Mouse (Mus musculus): ENCODE measurements at regions not wholly inside any gene's neighbourhood (a gene's known extent, or its start where the extent isn't known, plus 50 kb on each side); places are given as distances from the start of the nearest gene placed in this dataset.

DNA sequence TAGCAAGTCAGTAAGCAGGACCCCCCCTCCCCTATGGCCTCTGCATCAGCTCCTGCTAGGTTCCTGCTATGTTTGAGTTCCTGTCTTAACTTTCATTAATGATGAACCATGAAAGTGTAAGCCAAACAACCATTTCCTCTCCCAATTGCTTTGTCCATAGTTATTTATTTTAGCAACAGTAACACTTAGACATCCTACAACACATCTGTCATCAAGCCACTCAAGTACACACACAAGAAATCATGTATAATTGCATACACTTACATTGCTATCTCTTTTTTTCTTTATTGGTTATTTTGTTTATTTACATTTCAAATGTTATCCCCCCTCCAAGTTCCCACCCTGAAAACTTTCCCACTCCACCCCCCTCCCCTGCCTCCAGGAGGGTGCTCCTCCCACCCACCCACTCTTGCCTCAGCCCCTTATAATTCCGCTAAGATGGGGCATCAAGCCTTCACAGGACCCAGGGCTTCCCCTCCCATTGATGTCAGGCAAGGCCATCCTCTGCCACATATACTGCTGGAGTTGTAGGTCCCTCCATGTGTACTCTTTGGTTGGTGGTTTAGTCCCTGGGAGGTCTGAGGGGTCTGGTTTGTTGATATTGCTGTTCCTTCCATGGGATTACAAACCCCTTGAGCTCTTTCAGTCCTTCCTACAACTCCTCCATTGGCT lies 310.9 kb upstream of the Ccnh start:
- in situ Hi-C loops (cut with MboI; ENCODE audit: low pct_unique_long_range_greater_than_20kb in 1 of 2, low sequenced_read_pairs in 2 of 2, unreplicated experiment in 1 of 2): no loop called here

DNA sequence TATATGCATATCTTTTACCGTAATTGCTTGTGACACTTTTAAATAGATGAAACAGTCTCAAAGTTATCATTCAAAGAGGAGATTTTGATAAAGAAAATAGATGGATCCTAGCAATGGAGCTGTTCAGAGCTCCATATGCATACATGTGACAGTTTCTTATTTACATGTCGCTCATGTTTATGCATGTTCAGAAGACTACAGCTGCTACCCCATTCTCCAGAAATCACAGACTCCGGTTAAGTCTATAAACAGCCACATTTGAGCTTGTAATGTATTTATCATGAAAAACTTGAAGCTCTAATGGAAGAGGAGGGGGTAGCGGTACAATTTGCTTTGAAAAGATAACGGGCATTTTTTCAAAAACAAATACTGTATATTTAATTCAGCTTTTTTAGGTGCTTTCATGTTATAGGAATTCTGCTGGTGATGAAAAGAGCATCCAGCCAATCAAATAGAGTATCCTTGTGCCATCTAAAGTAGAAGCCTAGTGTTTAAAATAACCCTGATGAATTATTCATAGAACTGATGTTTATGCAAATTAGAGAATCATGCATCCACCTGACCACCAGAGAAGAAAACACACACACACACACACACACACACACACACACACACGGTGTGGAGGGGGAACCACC lies 283.7 kb upstream of the Ccnh start:
- in situ Hi-C loops (cut with MboI; ENCODE audit: low pct_unique_long_range_greater_than_20kb in 1 of 2, low sequenced_read_pairs in 2 of 2, unreplicated experiment in 1 of 2): no loop called here

DNA sequence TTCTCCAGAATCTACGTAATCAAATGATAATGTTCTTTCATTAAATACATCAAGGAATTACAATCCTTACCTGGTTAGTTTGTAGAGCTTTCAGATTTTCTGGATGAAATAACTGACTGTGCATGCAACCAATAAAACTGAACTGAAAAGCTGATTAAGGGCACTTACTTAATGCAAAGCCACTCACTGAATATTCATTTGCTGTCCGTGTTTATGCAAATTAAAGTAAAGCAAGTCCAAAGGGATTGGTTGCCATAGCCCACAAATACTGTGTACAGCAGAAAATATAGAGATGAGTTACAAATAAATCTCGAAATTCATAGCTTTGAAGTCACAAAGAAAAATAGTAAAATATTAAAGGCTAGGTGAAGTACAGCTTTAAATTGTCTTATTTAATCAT lies 283.2 kb upstream of the Ccnh start:
- in situ Hi-C loops (cut with MboI; ENCODE audit: low pct_unique_long_range_greater_than_20kb in 1 of 2, low sequenced_read_pairs in 2 of 2, unreplicated experiment in 1 of 2): no loop called here

DNA sequence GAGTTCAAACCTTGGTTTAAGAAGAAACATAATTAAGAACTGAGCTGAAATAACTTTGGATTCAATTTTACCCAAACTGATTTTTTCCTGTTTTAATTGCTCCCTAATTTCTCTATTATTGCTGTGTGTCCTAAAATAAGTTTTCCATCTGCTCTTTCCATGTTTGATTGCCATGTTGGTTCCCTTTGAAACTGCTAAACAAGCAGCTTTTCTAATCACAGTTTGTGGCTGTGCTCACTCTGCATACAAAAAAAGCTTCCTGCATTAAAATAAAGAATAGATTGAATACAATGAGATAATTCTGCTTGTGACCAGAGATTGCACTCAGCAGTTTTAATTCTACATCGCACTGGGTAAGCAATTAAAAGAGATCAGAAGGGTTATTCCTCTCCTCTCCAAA lies 257.9 kb upstream of the Ccnh start:
- in situ Hi-C loops (cut with MboI; ENCODE audit: low pct_unique_long_range_greater_than_20kb in 1 of 2, low sequenced_read_pairs in 2 of 2, unreplicated experiment in 1 of 2): no loop called here

DNA sequence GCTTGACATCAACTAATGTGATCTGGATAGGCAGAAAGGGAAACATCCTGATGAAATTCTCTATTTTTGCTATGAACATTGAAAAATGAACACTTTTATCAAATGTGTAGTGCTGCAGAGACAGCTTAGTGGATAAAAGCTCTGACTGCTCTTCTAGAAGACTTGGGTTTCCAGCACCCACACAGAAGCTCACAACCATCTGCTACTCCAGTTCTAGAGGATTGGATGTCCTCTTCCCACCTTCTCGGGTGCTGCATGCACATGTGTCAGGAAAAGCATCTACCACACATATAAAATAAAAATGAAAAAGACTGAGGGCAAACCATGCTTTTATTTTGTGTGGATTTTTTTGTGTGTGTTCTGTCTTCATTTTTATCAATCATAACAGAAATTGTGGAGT lies 253.6 kb upstream of the Ccnh start:
- in situ Hi-C loops (cut with MboI; ENCODE audit: low pct_unique_long_range_greater_than_20kb in 1 of 2, low sequenced_read_pairs in 2 of 2, unreplicated experiment in 1 of 2): no loop called here

DNA sequence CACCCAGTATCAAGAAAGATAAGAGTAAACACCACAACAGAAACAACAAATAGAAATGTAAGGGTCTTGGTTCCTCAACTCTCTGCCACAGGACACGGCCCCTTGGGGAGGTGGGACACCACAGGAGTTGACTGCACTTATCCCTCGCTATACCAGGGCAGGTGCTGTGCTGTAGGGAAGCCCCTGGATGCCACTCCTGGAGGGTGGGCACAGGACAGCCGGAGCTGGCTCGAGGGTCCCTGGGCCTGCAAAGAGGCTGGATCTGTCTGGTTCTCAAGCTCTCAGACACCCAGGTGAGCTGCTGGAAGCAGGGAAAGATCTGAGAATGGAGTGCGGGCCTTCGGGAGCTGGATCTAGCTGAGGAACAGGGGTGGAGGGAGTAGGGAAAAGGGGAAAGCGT lies 249.5 kb upstream of the Ccnh start:
- in situ Hi-C loops (cut with MboI; ENCODE audit: low pct_unique_long_range_greater_than_20kb in 1 of 2, low sequenced_read_pairs in 2 of 2, unreplicated experiment in 1 of 2): no loop called here

DNA sequence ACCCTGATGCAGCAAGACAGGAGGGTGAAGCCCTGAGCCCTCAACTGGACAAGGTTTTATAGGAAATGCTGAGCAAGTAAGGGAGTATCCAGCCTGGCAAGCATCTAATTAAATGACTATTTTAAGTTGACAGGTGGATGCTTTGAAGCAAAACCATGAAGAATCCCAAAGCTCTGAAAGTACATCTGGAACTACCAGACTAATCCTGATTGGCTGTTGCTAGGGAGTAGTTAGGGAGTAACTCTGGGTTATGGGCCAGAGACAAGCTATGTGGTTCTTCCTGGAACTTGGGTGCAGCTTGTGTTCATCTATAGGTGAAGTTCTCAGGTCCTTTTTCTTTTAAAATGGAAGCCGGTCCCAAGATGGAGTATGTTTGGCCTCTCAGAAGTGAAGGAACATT lies 248.3 kb upstream of the Ccnh start:
- in situ Hi-C loops (cut with MboI; ENCODE audit: low pct_unique_long_range_greater_than_20kb in 1 of 2, low sequenced_read_pairs in 2 of 2, unreplicated experiment in 1 of 2): no loop called here

DNA sequence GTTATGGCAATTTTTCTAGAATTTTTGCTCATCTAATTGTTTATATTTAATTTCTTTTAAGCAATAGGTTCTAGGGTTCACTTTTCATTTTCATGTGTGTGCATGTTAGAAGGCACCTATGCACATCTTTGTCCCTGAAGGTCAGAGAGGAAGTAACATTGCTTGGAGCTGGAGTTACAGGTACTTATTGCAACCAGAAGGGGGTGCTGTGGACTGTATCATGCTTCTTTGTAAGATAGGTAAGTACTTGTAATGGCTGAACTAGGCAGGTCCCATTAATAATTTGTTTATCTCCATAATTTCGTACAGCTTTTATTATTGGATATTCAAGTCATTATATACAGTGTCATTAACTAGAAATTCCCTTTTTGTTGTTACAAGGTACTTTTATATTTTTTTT lies 238.3 kb upstream of the Ccnh start:
- in situ Hi-C loops (cut with MboI; ENCODE audit: low pct_unique_long_range_greater_than_20kb in 1 of 2, low sequenced_read_pairs in 2 of 2, unreplicated experiment in 1 of 2): loop anchor here (10.0 to 25.0 kb wide), 2 partner anchors 211 to 214 kb away; no protein-coding TSS in a partner anchor

DNA sequence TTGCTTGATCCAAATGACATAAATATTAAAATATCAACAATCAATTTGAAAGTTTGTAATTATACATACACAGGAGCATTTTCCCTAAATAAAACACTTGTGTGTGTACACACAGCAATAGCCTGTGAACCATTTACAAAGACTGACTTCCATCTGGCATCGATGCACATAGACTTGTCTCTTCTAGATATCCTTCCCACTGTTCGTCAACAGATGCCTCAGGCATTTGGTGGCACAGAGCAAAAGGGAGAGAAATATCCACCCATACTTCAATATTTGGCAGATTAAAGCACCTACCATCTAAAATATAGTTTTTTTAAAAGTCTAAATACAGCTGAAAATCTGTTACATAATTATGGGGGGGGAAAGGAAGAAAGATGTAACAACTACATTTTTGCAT lies 236.0 kb upstream of the Ccnh start:
- in situ Hi-C loops (cut with MboI; ENCODE audit: low pct_unique_long_range_greater_than_20kb in 1 of 2, low sequenced_read_pairs in 2 of 2, unreplicated experiment in 1 of 2): loop anchor here (10.0 to 25.0 kb wide), 2 partner anchors 209 to 212 kb away; no protein-coding TSS in a partner anchor

DNA sequence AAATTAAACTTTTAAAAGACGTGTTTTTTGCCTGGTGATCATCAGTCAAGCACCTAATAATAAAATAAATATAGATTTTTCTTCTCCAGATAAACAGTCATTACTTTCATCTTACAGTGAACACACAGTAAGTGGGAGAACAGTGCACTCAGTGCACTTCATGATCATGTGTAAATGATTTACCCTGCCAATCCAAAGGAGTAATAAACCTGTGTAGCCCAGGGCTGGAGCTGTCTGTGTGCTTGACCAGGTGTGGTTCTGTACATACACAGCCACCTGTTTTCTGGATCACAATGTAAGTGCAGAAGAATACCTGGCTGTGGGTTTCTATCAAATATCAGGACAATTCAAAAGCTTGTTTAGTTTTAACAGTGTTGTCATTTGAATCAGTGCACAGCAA lies 235.4 kb upstream of the Ccnh start:
- in situ Hi-C loops (cut with MboI; ENCODE audit: low pct_unique_long_range_greater_than_20kb in 1 of 2, low sequenced_read_pairs in 2 of 2, unreplicated experiment in 1 of 2): loop anchor here (10.0 to 25.0 kb wide), 2 partner anchors 209 to 211 kb away; no protein-coding TSS in a partner anchor

DNA sequence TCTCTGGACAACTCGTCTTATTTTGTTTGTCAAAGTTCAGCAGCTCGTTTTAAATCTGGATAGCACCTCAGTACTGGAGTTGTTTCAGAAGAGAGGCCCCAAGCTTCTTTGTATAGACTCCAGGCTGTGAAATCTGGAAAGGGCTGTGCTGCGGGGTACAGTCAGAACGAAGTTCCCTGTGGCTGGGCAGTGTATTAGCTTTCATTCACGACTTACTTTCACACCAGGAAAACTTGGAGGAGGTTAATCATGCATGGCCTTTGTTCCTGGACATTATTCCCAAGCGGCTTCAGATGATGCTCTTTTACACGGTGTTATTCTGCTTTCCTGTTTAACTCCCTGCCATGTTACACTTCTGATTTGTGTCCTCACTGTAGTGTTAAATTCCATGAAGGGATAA lies 220.3 kb upstream of the Ccnh start:
- in situ Hi-C loops (cut with MboI; ENCODE audit: low pct_unique_long_range_greater_than_20kb in 1 of 2, low sequenced_read_pairs in 2 of 2, unreplicated experiment in 1 of 2): loop anchor here in 1 of 2 experiments (25.0 kb wide), 1 partner anchor 193 kb away; no protein-coding TSS in a partner anchor
